Mouse (Mus musculus): Measurements from ENCODE around the gene Cox6b2. TPM values are rescaled to one million over a fixed set of nuclear protein-coding genes. Genes with fewer than 3 reads are reported as not detected.
A peak's percentile ranks its signal among the peaks of the same experiment; 100 is the strongest.
"Not testable (repeated sequence)": the region's sequence is repeated elsewhere in the genome, so short reads cannot be mapped to it uniquely, and the experiment has no call there.

The Cox6b2 gene
- 54.1 and 61.8 TPM in 2 replicates for polyA plus RNA-seq (2014; fragmentation: Nextera tagmentation; extraction: Ambion mirVana)

GRCm38 (mm10) chr7:4752821-4753570 lies at the start of gene Cox6b2:
TSS of gene Cox6b2 (minus strand) at chr7:4753094.
- WGBS = 5% methylated on average over 24 of the region's 24 CpGs
- H3K4me3 ChIP-seq (ENCODE audit: low read depth, low read length) = peak within 1 kb of the TSS; percentile 35
- peak within 1 kb of the TSS; percentile 64 for H3K4me2 ChIP-seq (ENCODE audit: low read length)
- peak within 1 kb of the TSS; percentile 36 for H3K9ac ChIP-seq (ENCODE audit: low read length)
- H3K4me1 ChIP-seq (replicated peaks; ENCODE audit: control insufficient read depth, insufficient read depth, low read length) = peaks cover 17% of the 10 kb centered on the region; the same call in 1 of the 2 replicates
- H3K36me3 ChIP-seq (ENCODE audit: control insufficient read depth, insufficient read depth, low read length) = no peaks in the 10 kb centered on the region
- DNase-seq (ENCODE audit: low spot score) (peak; percentile 94), ATAC-seq (replicated peaks; ENCODE audit: low FRiP score, low TSS enrichment, low read depth) (peak; percentile 90)
- H3K27me3 ChIP-seq (replicated peaks; ENCODE audit: control insufficient read depth, insufficient read depth, low read length) = no peaks in the 10 kb centered on the region
- H3K9me3 ChIP-seq (ENCODE audit: control insufficient read depth, low read length) = no peaks in the 10 kb centered on the region
- H3K27ac ChIP-seq (ENCODE audit: low read depth) = peak within 1 kb of the TSS; percentile 57; the same call in 1 of the 2 replicates

GRCm38 (mm10) chr7:4802247-4802646 lies 49.4 kb upstream of the Cox6b2 start:
- no peak for DNase-seq (ENCODE audit: low spot score)
- H3K36me3 ChIP-seq (ENCODE audit: control insufficient read depth, insufficient read depth, low read length) = peaks cover 28% of the 10 kb centered on the region
- no peak overlapping the region for H3K9ac ChIP-seq (ENCODE audit: low read length)
- H3K4me2 ChIP-seq (ENCODE audit: low read length) = no peak overlapping the region
- H3K9me3 ChIP-seq (ENCODE audit: control insufficient read depth, low read length) = no peaks in the 10 kb centered on the region
- no peaks in the 10 kb centered on the region for H3K4me1 ChIP-seq (replicated peaks; ENCODE audit: control insufficient read depth, insufficient read depth, low read length)
- H3K27me3 ChIP-seq (replicated peaks; ENCODE audit: control insufficient read depth, insufficient read depth, low read length) = no peaks in the 10 kb centered on the region
- no peak overlapping the region for H3K27ac ChIP-seq (ENCODE audit: low read depth)
- H3K4me3 ChIP-seq (ENCODE audit: low read depth, low read length) = no peak overlapping the region
- no peak for ATAC-seq (replicated peaks; ENCODE audit: low FRiP score, low TSS enrichment, low read depth)

GRCm38 (mm10) chr7:4795767-4796433 lies 43.0 kb upstream of the Cox6b2 start:
- H3K9me3 ChIP-seq (ENCODE audit: control insufficient read depth, low read length) = no peaks in the 10 kb centered on the region
- peak; percentile 29 for ATAC-seq (replicated peaks; ENCODE audit: low FRiP score, low TSS enrichment, low read depth)

GRCm38 (mm10) chr7:4794631-4795168 lies 41.8 kb upstream of the Cox6b2 start:
- peaks cover 42% of the 10 kb centered on the region for H3K36me3 ChIP-seq (ENCODE audit: control insufficient read depth, insufficient read depth, low read length)
- no peaks in the 10 kb centered on the region for H3K27me3 ChIP-seq (replicated peaks; ENCODE audit: control insufficient read depth, insufficient read depth, low read length)
- peak overlapping the region; percentile 90 for H3K4me2 ChIP-seq (ENCODE audit: low read length)
- no peaks in the 10 kb centered on the region for H3K9me3 ChIP-seq (ENCODE audit: control insufficient read depth, low read length)
- DNase-seq (ENCODE audit: low spot score) = no peak
- no peak overlapping the region for H3K4me3 ChIP-seq (ENCODE audit: low read depth, low read length)
- WGBS = 78% methylated on average over 3 of the region's 3 CpGs
- H3K9ac ChIP-seq (ENCODE audit: low read length) = no peak overlapping the region
- ATAC-seq (replicated peaks; ENCODE audit: low FRiP score, low TSS enrichment, low read depth) = no peak
- H3K4me1 ChIP-seq (replicated peaks; ENCODE audit: control insufficient read depth, insufficient read depth, low read length) = peaks cover 7% of the 10 kb centered on the region; the same call in 1 of the 2 replicates
- H3K27ac ChIP-seq (ENCODE audit: low read depth) = no peak overlapping the region

More at GRCm38 (mm10) chr7:4795767-4796433, 43.0 kb upstream of the Cox6b2 start:
- Histone ChIP-seq H3K27me3 (replicated peaks; ENCODE audit: control insufficient read depth, insufficient read depth, low read length) (no peaks in the 10 kb centered on the region), H3K4me2 (ENCODE audit: low read length) (no peak overlapping the region), H3K27ac (ENCODE audit: low read depth) (no peak overlapping the region), H3K9ac (ENCODE audit: low read length) (no peak overlapping the region), H3K36me3 (ENCODE audit: control insufficient read depth, insufficient read depth, low read length) (peaks cover 42% of the 10 kb centered on the region), H3K4me1 (replicated peaks; ENCODE audit: control insufficient read depth, insufficient read depth, low read length) (peaks cover 7% of the 10 kb centered on the region; the same call in 1 of the 2 replicates), H3K4me3 (ENCODE audit: low read depth, low read length) (no peak overlapping the region)
- DNase-seq (ENCODE audit: low spot score) = peak; percentile 65
- 70% methylated on average over 7 of the region's 7 CpGs for WGBS

GRCm38 (mm10) chr7:4793674-4794073 lies 40.8 kb upstream of the Cox6b2 start:
- Histone ChIP-seq H3K4me3 (ENCODE audit: low read depth, low read length) (peak overlapping the region; percentile 75), H3K9me3 (ENCODE audit: control insufficient read depth, low read length) (no peaks in the 10 kb centered on the region), H3K27me3 (replicated peaks; ENCODE audit: control insufficient read depth, insufficient read depth, low read length) (0 out of 2 replicates have a peak, but pooled peaks cover 3% of the 10 kb centered on the region), H3K9ac (ENCODE audit: low read length) (peak overlapping the region; percentile 97), H3K27ac (ENCODE audit: low read depth) (peak overlapping the region; percentile 85; the same call in 1 of the 2 replicates), H3K36me3 (ENCODE audit: control insufficient read depth, insufficient read depth, low read length) (peaks cover 42% of the 10 kb centered on the region), H3K4me2 (ENCODE audit: low read length) (peak overlapping the region; percentile 90), H3K4me1 (replicated peaks; ENCODE audit: control insufficient read depth, insufficient read depth, low read length) (peaks cover 7% of the 10 kb centered on the region; the same call in 1 of the 2 replicates)
- WGBS = 37% methylated on average over 4 of the region's 4 CpGs
- DNase-seq (ENCODE audit: low spot score) (no peak), ATAC-seq (replicated peaks; ENCODE audit: low FRiP score, low TSS enrichment, low read depth) (no peak)

GRCm38 (mm10) chr7:4793248-4793647 lies 40.4 kb upstream of the Cox6b2 start:
- 0 out of 2 replicates have a peak, but pooled peaks have one; percentile 0 for ATAC-seq (replicated peaks; ENCODE audit: low FRiP score, low TSS enrichment, low read depth)
- Histone ChIP-seq H3K36me3 (ENCODE audit: control insufficient read depth, insufficient read depth, low read length) (peaks cover 42% of the 10 kb centered on the region), H3K9ac (ENCODE audit: low read length) (peak overlapping the region; percentile 97), H3K27ac (ENCODE audit: low read depth) (peak overlapping the region; percentile 85), H3K4me2 (ENCODE audit: low read length) (peak overlapping the region; percentile 90), H3K4me3 (ENCODE audit: low read depth, low read length) (peak overlapping the region; percentile 75)
- not testable (repeated sequence) for H3K9me3 ChIP-seq (ENCODE audit: control insufficient read depth, low read length); H3K4me1 ChIP-seq (replicated peaks; ENCODE audit: control insufficient read depth, insufficient read depth, low read length); H3K27me3 ChIP-seq (replicated peaks; ENCODE audit: control insufficient read depth, insufficient read depth, low read length); DNase-seq (ENCODE audit: low spot score)
- WGBS = 1% methylated on average over 31 of the region's 31 CpGs

GRCm38 (mm10) chr7:4792278-4793212 lies 39.7 kb upstream of the Cox6b2 start, which contains the start of gene Rpl28:
TSS of gene Rpl28 (plus strand) at chr7:4792874.
- Histone ChIP-seq H3K36me3 (ENCODE audit: control insufficient read depth, insufficient read depth, low read length) (peaks cover 40% of the 10 kb centered on the region), H3K4me2 (ENCODE audit: low read length) (peak within 1 kb of the TSS; percentile 90), H3K4me1 (replicated peaks; ENCODE audit: control insufficient read depth, insufficient read depth, low read length) (peaks cover 7% of the 10 kb centered on the region; the same call in 1 of the 2 replicates), H3K9me3 (ENCODE audit: control insufficient read depth, low read length) (no peaks in the 10 kb centered on the region), H3K4me3 (ENCODE audit: low read depth, low read length) (peak within 1 kb of the TSS; percentile 75), H3K27me3 (replicated peaks; ENCODE audit: control insufficient read depth, insufficient read depth, low read length) (0 out of 2 replicates have a peak, but pooled peaks cover 6% of the 10 kb centered on the region), H3K27ac (ENCODE audit: low read depth) (peak within 1 kb of the TSS; percentile 96), H3K9ac (ENCODE audit: low read length) (peak within 1 kb of the TSS; percentile 97)
- 1% methylated on average over 54 of the region's 54 CpGs for WGBS
- DNase-seq (ENCODE audit: low spot score) = peak; percentile 95
- peak; percentile 77 for ATAC-seq (replicated peaks; ENCODE audit: low FRiP score, low TSS enrichment, low read depth)

All from intestine, embryonic 14.5 days (tissue).